17 mouse cellular contexts compared by ENCODE assay signal in genomic region chr16:95421235-95421886, GRCm38 (mm10).
DNase-seq lines count a peak whose midpoint lies in the region; ATAC-seq and TF ChIP-seq lines count a peak whose summit lies in the region.
"Had no signal": no experiment of that assay in that cellular context is flagged by ENCODE, and none has a peak within 500 bp of the region (broad histone marks: within the 10 kb centered on the region; RNA-seq: fewer than 3 reads in every experiment).

No protein-coding gene starts in this region.

- 66% methylated on average over 7 of the region's 7 CpGs for WGBS in heart, embryonic 13.5 days

- H3K9ac ChIP-seq in heart, embryonic 13.5 days: no peak overlapping the region
- H3K9ac ChIP-seq: hindbrain, embryonic 15.5 days; limb, embryonic 15.5 days; lung, embryonic 14.5 days had no signal

- H3K4me2 ChIP-seq in heart, embryonic 13.5 days: no peak overlapping the region
- H3K4me2 ChIP-seq: hindbrain, embryonic 15.5 days; limb, embryonic 15.5 days; lung, embryonic 14.5 days had no signal

- no peak for TF ChIP-seq CTCF in gastrocnemius, adult 2 months (IDR thresholded peaks at IDR 0.05)

- peak overlapping the region; percentile 29; the same call in 1 of the 2 replicates for H3K27ac ChIP-seq in heart, embryonic 13.5 days (replicated peaks)
- no peak overlapping the region for H3K27ac ChIP-seq in gastrocnemius, adult 2 months
- H3K27ac ChIP-seq: hindbrain, embryonic 15.5 days; macrophage had no signal

- no peak for DNase-seq in heart, postnatal 14 days
- DNase-seq in right cerebral cortex, adult 18-20 months: peak; percentile 18
- DNase-seq in right cerebral cortex, postnatal 14 days: no peak
- no peak for DNase-seq in ovary, adult 18-20 months (ENCODE audit: low spot score)
- DNase-seq in gastrocnemius, adult 2 months: no peak
- DNase-seq: cerebellum, adult 11 months; cerebellum, postnatal 14 days; heart, adult 11 months; heart, postnatal 10 days; layer of hippocampus, postnatal 36 days; lung, embryonic 14.5 days had no signal

- ATAC-seq in heart, embryonic 13.5 days (ENCODE audit: extremely low read depth, insufficient number of reproducible peaks, low FRiP score, low TSS enrichment): no peak
- peak; percentile 77 for ATAC-seq in granulocyte monocyte progenitor cell, adult 5-6 weeks (replicated peaks; ENCODE audit: poor library complexity, severe bottlenecking)
- ATAC-seq: intestine, postnatal 0 days had no signal

- peaks cover 35% of the 10 kb centered on the region for H3K4me1 ChIP-seq in heart, embryonic 13.5 days
- H3K4me1 ChIP-seq: hindbrain, embryonic 15.5 days had no signal

- H3K4me3 ChIP-seq in heart, embryonic 13.5 days: no peak overlapping the region
- H3K4me3 ChIP-seq in gastrocnemius, adult 2 months: no peak overlapping the region
- H3K4me3 ChIP-seq: hindbrain, embryonic 15.5 days; limb, embryonic 15.5 days had no signal

- no peaks in the 10 kb centered on the region for H3K9me3 ChIP-seq in heart, embryonic 13.5 days
- H3K9me3 ChIP-seq: hindbrain, embryonic 15.5 days; limb, embryonic 15.5 days had no signal

- intact Hi-C loops in heart, postnatal 14 days (cut with DNase I): no loop called here
- intact Hi-C loops in gastrocnemius, adult 2 months (cut with DNase I): no loop called here

- no peaks in the 10 kb centered on the region for H3K36me3 ChIP-seq in heart, embryonic 13.5 days
- H3K36me3 ChIP-seq: hindbrain, embryonic 15.5 days; limb, embryonic 15.5 days had no signal

- no peaks in the 10 kb centered on the region for H3K27me3 ChIP-seq in heart, embryonic 13.5 days (replicated peaks)
- H3K27me3 ChIP-seq: hindbrain, embryonic 15.5 days; limb, embryonic 15.5 days had no signal
